Mouse (Mus musculus) liver, adult 2 months (tissue): ENCODE measurements around the gene Spcs3. TPM values are rescaled to one million over a fixed set of nuclear protein-coding genes. Genes with fewer than 3 reads are reported as not detected.

Source experiments
- DNase-seq: peaks from one replicate; pipeline ENCODE4 v3.0.0-alpha.2; 2011; ENCODE audit warnings: low read depth, low spot score; ENCODE audit errors: extremely low read depth
- H3K27ac ChIP-seq: fragments of 200-500 bp; replicated peaks from 2 replicates; pipeline ENCODE4 v1.5.1; 2012; ENCODE audit warnings: low read depth, mild to moderate bottlenecking, control low read depth, inconsistent platforms, low read length; ENCODE audit not compliant: insufficient read depth
- H3K27me3 ChIP-seq: fragments of 200-500 bp; 2 replicates; pipeline ENCODE4 v1.6.1; 2012; ENCODE audit warnings: mild to moderate bottlenecking, moderate library complexity, low read length, inconsistent platforms; ENCODE audit not compliant: control insufficient read depth, insufficient read depth
- H3K36me3 ChIP-seq: fragments of 200-500 bp; 2 replicates; pipeline ENCODE4 v1.6.1; 2012; ENCODE audit warnings: low read length, inconsistent platforms; ENCODE audit not compliant: control insufficient read depth, insufficient read depth
- H3K4me1 ChIP-seq: fragments of 200-500 bp; 2 replicates; pipeline ENCODE4 v1.6.1; 2011; ENCODE audit warnings: low read length; ENCODE audit not compliant: control insufficient read depth, insufficient read depth
- H3K4me3 ChIP-seq: fragments of 200-500 bp; 2 replicates; pipeline ENCODE4 v1.5.1; 2011; ENCODE audit warnings: low read depth, mild to moderate bottlenecking, control low read depth, low read length, moderate library complexity; ENCODE audit not compliant: insufficient read depth
- H3K79me2 ChIP-seq: fragments of 200-500 bp; 2 replicates; pipeline ENCODE4 v1.6.1; 2012; ENCODE audit warnings: inconsistent platforms, mild to moderate bottlenecking, low read length, moderate library complexity; ENCODE audit not compliant: control insufficient read depth, insufficient read depth
- H3K9ac ChIP-seq: fragments of 200-500 bp; 2 replicates; pipeline ENCODE4 v1.6.1; 2012; ENCODE audit warnings: low read depth, mild to moderate bottlenecking, control low read depth, inconsistent platforms, low read length
- CTCF ChIP-seq: fragments of 200-500 bp; IDR thresholded peaks from 2 replicates; pipeline ENCODE4 v1.5.1; 2011; ENCODE audit warnings: low read depth, low read length, control low read depth
- POLR2A ChIP-seq: fragments of 200-500 bp; IDR thresholded peaks from 2 replicates; pipeline ENCODE4 v1.6.1; 2011; ENCODE audit warnings: low read length, control low read depth; ENCODE audit not compliant: insufficient read depth; ENCODE audit errors: extremely low read depth
- WGBS: fragments of 180-500 bp; shearing (Covaris S2); methylation state at CpG from one replicate; pipeline ENCODE4 v1.1.7; 2018; 5-methylcytosine and 5-hydroxymethylcytosine counted together
- polyA plus RNA-seq: library from polyadenylated mRNA; depleted of rRNA; stranded (reverse); fragments of >200 nt; gene quantifications from 2 replicates; pipeline ENCODE4 v1.2.3, GENCODE M21; 2012
- total RNA-seq: library from RNA; depleted of rRNA; stranded (reverse); fragments of >200 nt; gene quantifications from 2 replicates; pipeline ENCODE4 v1.2.3, GENCODE M21; 2014

Gene Spcs3
- total and polyA plus RNA-seq, 2 experiments = 13.5 to 82.3 TPM

- no peak overlapping the region for H3K27ac ChIP-seq
- no peak overlapping the region for H3K4me3 ChIP-seq
- 0 out of 2 replicates have a peak, but pooled peaks cover 1% of the 10 kb centered on the region for H3K36me3 ChIP-seq
- no peak for DNase-seq
- no peaks in the 10 kb centered on the region for H3K27me3 ChIP-seq
- TF ChIP-seq POLR2A = no peak
- TF ChIP-seq CTCF = no peak
- peaks cover 2% of the 10 kb centered on the region for H3K4me1 ChIP-seq
- no peaks in the 10 kb centered on the region for H3K79me2 ChIP-seq
- WGBS = 75% methylated on average over 3 of the region's 3 CpGs
- H3K9ac ChIP-seq = no peak overlapping the region
These were observed 18.0 kb downstream of the Spcs3 start for GRCm38 (mm10) chr8:54511791-54512190.

- H3K36me3 ChIP-seq = no peaks in the 10 kb centered on the region
- peaks cover 2% of the 10 kb centered on the region for H3K4me1 ChIP-seq
- H3K27ac ChIP-seq = no peak overlapping the region
- no peak overlapping the region for H3K4me3 ChIP-seq
- no peaks in the 10 kb centered on the region for H3K79me2 ChIP-seq
- DNase-seq = peak; percentile 17
- H3K27me3 ChIP-seq = no peaks in the 10 kb centered on the region
- TF ChIP-seq POLR2A (no peak), CTCF (no peak)
- WGBS = 6% methylated on average over 10 of the region's 10 CpGs
- no peak overlapping the region for H3K9ac ChIP-seq
These were observed 20.5 kb downstream of the Spcs3 start for GRCm38 (mm10) chr8:54509221-54509721.

GRCm38 (mm10) chr8:54508814-54509213, 21.0 kb downstream of the Spcs3 start:
- Histone ChIP-seq H3K27ac (no peak overlapping the region), H3K79me2 (no peaks in the 10 kb centered on the region), H3K4me1 (peaks cover 2% of the 10 kb centered on the region), H3K4me3 (no peak overlapping the region), H3K27me3 (no peaks in the 10 kb centered on the region), H3K9ac (no peak overlapping the region), H3K36me3 (no peaks in the 10 kb centered on the region)
- no peak for DNase-seq
- WGBS = 8% methylated on average over 9 of the region's 11 CpGs
- TF ChIP-seq CTCF (no peak), POLR2A (no peak)

- Histone ChIP-seq H3K4me1 (peaks cover 2% of the 10 kb centered on the region), H3K36me3 (no peaks in the 10 kb centered on the region), H3K9ac (no peak overlapping the region), H3K79me2 (no peaks in the 10 kb centered on the region), H3K4me3 (no peak overlapping the region), H3K27me3 (no peaks in the 10 kb centered on the region), H3K27ac (no peak overlapping the region)
- TF ChIP-seq POLR2A (no peak), CTCF (no peak)
- WGBS = 7% methylated on average over 1 of the region's 1 CpGs
- DNase-seq = no peak
These were observed 21.7 kb downstream of the Spcs3 start for GRCm38 (mm10) chr8:54508096-54508456.

GRCm38 (mm10) chr8:54507428-54508095, 22.2 kb downstream of the Spcs3 start:
- H3K36me3 ChIP-seq = no peaks in the 10 kb centered on the region
- TF ChIP-seq POLR2A (no peak), CTCF (peak; percentile 38; the same call in 1 of the 2 replicates)
- H3K79me2 ChIP-seq = no peaks in the 10 kb centered on the region
- H3K27me3 ChIP-seq = no peaks in the 10 kb centered on the region
- DNase-seq = peak; percentile 51
- 30% methylated on average over 6 of the region's 6 CpGs for WGBS
- H3K9ac ChIP-seq = no peak overlapping the region
- H3K27ac ChIP-seq = no peak overlapping the region
- peaks cover 2% of the 10 kb centered on the region for H3K4me1 ChIP-seq
- no peak overlapping the region for H3K4me3 ChIP-seq

- no peak overlapping the region for H3K4me3 ChIP-seq
- H3K36me3 ChIP-seq = no peaks in the 10 kb centered on the region
- H3K27me3 ChIP-seq = no peaks in the 10 kb centered on the region
- no peak for DNase-seq
- H3K27ac ChIP-seq = no peak overlapping the region
- no peaks in the 10 kb centered on the region for H3K79me2 ChIP-seq
- TF ChIP-seq POLR2A (no peak), CTCF (no peak)
- peaks cover 2% of the 10 kb centered on the region for H3K4me1 ChIP-seq
- 58% methylated on average over 2 of the region's 2 CpGs for WGBS
- H3K9ac ChIP-seq = no peak overlapping the region
These were observed 24.7 kb downstream of the Spcs3 start for GRCm38 (mm10) chr8:54505060-54505459.
